Mouse (Mus musculus) ES-E14 (cell line): ENCODE measurements around the gene Glis2.

Experiments
- HCFC1 ChIP-seq: IDR thresholded peaks from 2 replicates; pipeline ENCODE4 v1.6.1; 2012; ENCODE audit warnings: low read length, inconsistent platforms, borderline replicate concordance; ENCODE audit not compliant: insufficient read depth
- ZNF384 ChIP-seq: IDR thresholded peaks from 2 replicates; pipeline ENCODE4 v1.6.1; 2012; ENCODE audit warnings: low read depth, low read length, inconsistent platforms

DNA sequence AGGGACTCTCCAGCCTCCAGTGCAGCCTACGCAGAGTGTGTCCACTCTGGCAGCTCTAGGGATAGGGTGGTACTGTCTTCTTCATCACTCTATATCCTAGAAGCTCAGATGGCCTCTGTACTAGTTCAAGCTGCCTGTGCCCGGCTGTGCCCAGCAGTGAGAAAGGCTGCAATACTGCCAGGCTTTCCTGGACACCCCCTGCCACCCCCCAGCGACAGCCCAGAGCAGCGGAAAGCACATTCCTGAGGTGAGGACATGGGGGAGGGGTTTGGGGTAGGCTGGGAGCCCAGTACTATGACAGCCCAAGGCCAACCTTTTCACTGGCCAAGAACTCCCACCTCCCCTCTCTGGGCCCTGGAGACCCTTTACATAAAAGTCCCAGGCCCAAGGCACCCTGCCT is 41.2 kb downstream of the Glis2 start:
- TF ChIP-seq HCFC1 (no peak), ZNF384 (no peak)
